Mouse (Mus musculus) liver, postnatal 0 days (tissue): Measurements from ENCODE around the gene Ston1. TPM values are rescaled to one million over a fixed set of nuclear protein-coding genes. Genes with fewer than 3 reads are reported as not detected.

ENCODE experiments used
- ATAC-seq: fragments of 200-750 bp; cut with Nextera tagmentation; 2 replicates; pipeline ENCODE4 v1.8.0; 2017; ENCODE audit warnings: mild to moderate bottlenecking, moderate library complexity
- DNase-seq: peaks from one replicate; pipeline ENCODE4 v3.0.0-alpha.2; 2016
- H3K27ac ChIP-seq: fragments of 300-500 bp; sonication (generic); 2 replicates; pipeline ENCODE4 v1.5.1; 2014; ENCODE audit warnings: antibody characterized with exemption, moderate library complexity, mild to moderate bottlenecking, low read depth
- H3K27me3 ChIP-seq: fragments of 300-500 bp; sonication (generic); 2 replicates; pipeline ENCODE4 v1.6.1; 2014; ENCODE audit warnings: low read length, control low read depth, mixed read lengths; ENCODE audit not compliant: insufficient read depth
- H3K36me3 ChIP-seq: fragments of 300-500 bp; sonication (generic); replicated peaks from 2 replicates; pipeline ENCODE4 v1.6.1; 2014; ENCODE audit warnings: mild to moderate bottlenecking, control low read depth, low read length, moderate library complexity, mixed read lengths; ENCODE audit not compliant: insufficient read depth
- H3K4me1 ChIP-seq: fragments of 300-500 bp; sonication (generic); 2 replicates; pipeline ENCODE4 v1.6.1; 2014; ENCODE audit warnings: antibody characterized with exemption, mild to moderate bottlenecking, control low read depth; ENCODE audit not compliant: insufficient read depth
- H3K4me2 ChIP-seq: fragments of 300-500 bp; sonication (generic); 2 replicates; pipeline ENCODE4 v1.6.1; 2014; ENCODE audit warnings: low read depth, mild to moderate bottlenecking, low read length, moderate library complexity, mixed read lengths
- H3K4me3 ChIP-seq: fragments of 300-500 bp; sonication (generic); 2 replicates; pipeline ENCODE4 v1.5.1; 2014; ENCODE audit warnings: low read depth, low read length
- H3K9ac ChIP-seq: fragments of 300-500 bp; sonication (generic); replicated peaks from 2 replicates; pipeline ENCODE4 v1.6.1; 2014; ENCODE audit warnings: mild to moderate bottlenecking, moderate library complexity
- H3K9me3 ChIP-seq: fragments of 300-500 bp; sonication (generic); 2 replicates; pipeline ENCODE4 v1.6.1; 2016; ENCODE audit warnings: mild to moderate bottlenecking, control low read depth, low read length, mixed read lengths
- CTCF ChIP-seq: sonication (generic); IDR thresholded peaks from 2 replicates; pipeline ENCODE4 v1.5.1; 2016; ENCODE audit warnings: antibody characterized with exemption, low read depth
- EP300 ChIP-seq: IDR thresholded peaks from 2 replicates; pipeline ENCODE4 v1.6.1; 2016; ENCODE audit warnings: antibody characterized with exemption, low read depth, mild to moderate bottlenecking
- WGBS: fragments of 180-500 bp; shearing (Covaris S2); extraction: QIAGEN DNeasy Blood & Tissue Kit; methylation state at CpG from one replicate; pipeline ENCODE4 v1.1.7; 2014; ENCODE audit not compliant: insufficient replicate concordance; 5-methylcytosine and 5-hydroxymethylcytosine counted together
- polyA plus RNA-seq: library from polyadenylated mRNA; unstranded; fragments of >200 nt; fragmentation: Nextera tagmentation; extraction: Ambion mirVana; gene quantifications from 2 replicates; pipeline ENCODE4 v1.2.1, GENCODE M21; 2015

Gene Ston1
- polyA plus RNA-seq, 1 experiment from 2014 or later: 0.99 TPM

- no peaks in the 10 kb centered on the region for H3K36me3 ChIP-seq
- peaks cover 3% of the 10 kb centered on the region; the same call in 1 of the 2 replicates for H3K9me3 ChIP-seq
- H3K27me3 ChIP-seq: no peaks in the 10 kb centered on the region
- H3K9ac ChIP-seq: no peak overlapping the region
- DNase-seq (no peak), ATAC-seq (no peak)
- H3K4me1 ChIP-seq: no peaks in the 10 kb centered on the region
- 73% methylated on average over 9 of the region's 9 CpGs for whole genome bisulfite sequencing
- H3K4me2 ChIP-seq: no peak overlapping the region
- TF ChIP-seq CTCF: no peak
- TF ChIP-seq EP300: no peak
- H3K4me3 ChIP-seq: no peak overlapping the region
- H3K27ac ChIP-seq: no peak overlapping the region
Measured at GRCm38 (mm10) chr17:88696656-88697333, 99.3 kb downstream of the Ston1 start.

- Histone ChIP-seq H3K4me3 (no peak overlapping the region), H3K4me1 (no peaks in the 10 kb centered on the region), H3K9ac (no peak overlapping the region), H3K27me3 (no peaks in the 10 kb centered on the region), H3K9me3 (peaks cover 3% of the 10 kb centered on the region; the same call in 1 of the 2 replicates), H3K27ac (no peak overlapping the region), H3K36me3 (no peaks in the 10 kb centered on the region), H3K4me2 (no peak overlapping the region)
- ATAC-seq: no peak
- no peak for DNase-seq
- TF ChIP-seq CTCF (no peak), EP300 (no peak)
Measured at GRCm38 (mm10) chr17:88700901-88701300, 103.4 kb downstream of the Ston1 start.

GRCm38 (mm10) chr17:88702345-88702744 lies 104.9 kb downstream of the Ston1 start:
- H3K4me2 ChIP-seq: no peak overlapping the region
- H3K4me3 ChIP-seq: no peak overlapping the region
- no peaks in the 10 kb centered on the region for H3K27me3 ChIP-seq
- H3K27ac ChIP-seq: no peak overlapping the region
- H3K4me1 ChIP-seq: no peaks in the 10 kb centered on the region
- H3K9me3 ChIP-seq: peaks cover 3% of the 10 kb centered on the region; the same call in 1 of the 2 replicates
- 26% methylated on average over 6 of the region's 6 CpGs for WGBS
- DNase-seq (no peak), ATAC-seq (no peak)
- no peak for TF ChIP-seq EP300
- TF ChIP-seq CTCF: no peak
- H3K9ac ChIP-seq: no peak overlapping the region
- no peaks in the 10 kb centered on the region for H3K36me3 ChIP-seq

- no peak overlapping the region for H3K27ac ChIP-seq
- H3K9ac ChIP-seq: no peak overlapping the region
- no peak overlapping the region for H3K4me2 ChIP-seq
- no peak overlapping the region for H3K4me3 ChIP-seq
- ATAC-seq: no peak
- H3K36me3 ChIP-seq: no peaks in the 10 kb centered on the region
- H3K9me3 ChIP-seq: peaks cover 3% of the 10 kb centered on the region; the same call in 1 of the 2 replicates
- WGBS: 43% methylated on average over 4 of the region's 4 CpGs
- no peak for TF ChIP-seq CTCF
- no peak for TF ChIP-seq EP300
- no peaks in the 10 kb centered on the region for H3K4me1 ChIP-seq
- no peaks in the 10 kb centered on the region for H3K27me3 ChIP-seq
- no peak for DNase-seq
Measured at GRCm38 (mm10) chr17:88703112-88703511, 105.6 kb downstream of the Ston1 start.

GRCm38 (mm10) chr17:88706231-88706649 lies 108.8 kb downstream of the Ston1 start:
- H3K9ac ChIP-seq: no peak overlapping the region

More at GRCm38 (mm10) chr17:88706231-88706649, 108.8 kb downstream of the Ston1 start:
- H3K4me1 ChIP-seq: no peaks in the 10 kb centered on the region
- H3K36me3 ChIP-seq: no peaks in the 10 kb centered on the region
- H3K4me2 ChIP-seq: no peak overlapping the region
- ATAC-seq (no peak), DNase-seq (no peak)
- H3K27ac ChIP-seq: no peak overlapping the region
- no peaks in the 10 kb centered on the region for H3K27me3 ChIP-seq
- no peaks in the 10 kb centered on the region for H3K9me3 ChIP-seq
- H3K4me3 ChIP-seq: no peak overlapping the region
- TF ChIP-seq CTCF: no peak
- TF ChIP-seq EP300: no peak
- 57% methylated on average over 8 of the region's 8 CpGs for WGBS

Other genes starting within 250 kb of the Ston1 start
- 6.6 and 6.8 TPM in 2 replicates for gene Foxn2, start 157.0 kb upstream of the Ston1 start, polyA plus RNA-seq
- gene Ppp1r21, start 67.6 kb upstream of the Ston1 start, polyA plus RNA-seq: 9.0 TPM in 2 replicates
- gene Gtf2a1l, start 71.0 kb downstream of the Ston1 start, polyA plus RNA-seq: not detected in 2 replicates
- not detected in 2 replicates for gene Lhcgr, start 194.3 kb downstream of the Ston1 start, polyA plus RNA-seq